Mouse (Mus musculus): ENCODE results near the gene Cacna2d1. TPM values are rescaled to one million over a fixed set of nuclear protein-coding genes. Genes with fewer than 3 reads are reported as not detected.

Cacna2d1 gene
- polyA plus RNA-seq, 1 experiment from 2014 or later, result 29.8 TPM

GRCm38 (mm10) chr5:15942051-15942450, 7.6 kb downstream of the Cacna2d1 start:
- Histone ChIP-seq H3K4me2 (no peak overlapping the region), H3K9ac (no peak overlapping the region), H3K36me3 (no peaks in the 10 kb centered on the region), H3K4me3 (no peak overlapping the region), H3K27me3 (peaks cover 12% of the 10 kb centered on the region), H3K4me1 (replicated peaks) (0 out of 2 replicates have a peak, but pooled peaks cover 3% of the 10 kb centered on the region), H3K27ac (replicated peaks) (no peak overlapping the region), H3K9me3 (no peaks in the 10 kb centered on the region)
- 77% methylated on average over 4 of the region's 4 CpGs for WGBS
- no peak for ATAC-seq (ENCODE audit: low FRiP score, low read depth)

GRCm38 (mm10) chr5:15948290-15949037, 14.0 kb downstream of the Cacna2d1 start:
- Histone ChIP-seq H3K4me1 (replicated peaks) (no peaks in the 10 kb centered on the region), H3K27me3 (0 out of 2 replicates have a peak, but pooled peaks cover under 1% of the 10 kb centered on the region), H3K27ac (replicated peaks) (no peak overlapping the region), H3K4me2 (no peak overlapping the region), H3K9me3 (no peaks in the 10 kb centered on the region), H3K9ac (no peak overlapping the region), H3K36me3 (no peaks in the 10 kb centered on the region), H3K4me3 (no peak overlapping the region)
- 58% methylated on average over 6 of the region's 6 CpGs for WGBS
- ATAC-seq (ENCODE audit: low FRiP score, low read depth), result no peak

GRCm38 (mm10) chr5:15959760-15960159, 25.3 kb downstream of the Cacna2d1 start:
- no peak for ATAC-seq (ENCODE audit: low FRiP score, low read depth)
- 95% methylated on average over 1 of the region's 1 CpGs for WGBS
- H3K4me3 ChIP-seq, result no peak overlapping the region

GRCm38 (mm10) chr5:15961866-15962265, 27.4 kb downstream of the Cacna2d1 start:
- Histone ChIP-seq H3K4me2 (no peak overlapping the region), H3K9ac (no peak overlapping the region), H3K27me3 (no peaks in the 10 kb centered on the region), H3K9me3 (no peaks in the 10 kb centered on the region), H3K4me1 (replicated peaks) (no peaks in the 10 kb centered on the region), H3K36me3 (no peaks in the 10 kb centered on the region), H3K27ac (replicated peaks) (no peak overlapping the region), H3K4me3 (no peak overlapping the region)
- ATAC-seq (ENCODE audit: low FRiP score, low read depth), result no peak
- 66% methylated on average over 2 of the region's 2 CpGs for WGBS

More at GRCm38 (mm10) chr5:15959760-15960159, 25.3 kb downstream of the Cacna2d1 start:
- Histone ChIP-seq H3K4me1 (replicated peaks) (no peaks in the 10 kb centered on the region), H3K27ac (replicated peaks) (no peak overlapping the region), H3K9me3 (no peaks in the 10 kb centered on the region), H3K4me2 (no peak overlapping the region), H3K27me3 (no peaks in the 10 kb centered on the region), H3K9ac (no peak overlapping the region), H3K36me3 (no peaks in the 10 kb centered on the region)

- H3K4me2 ChIP-seq, result no peak overlapping the region
- no peak overlapping the region for H3K9ac ChIP-seq
- ATAC-seq (ENCODE audit: low FRiP score, low read depth), result no peak
- 0 out of 2 replicates have a peak, but pooled peaks cover 5% of the 10 kb centered on the region for H3K27me3 ChIP-seq
- H3K36me3 ChIP-seq, result no peaks in the 10 kb centered on the region
- H3K9me3 ChIP-seq, result no peaks in the 10 kb centered on the region
- H3K4me1 ChIP-seq (replicated peaks), result no peaks in the 10 kb centered on the region
- H3K27ac ChIP-seq (replicated peaks), result no peak overlapping the region
- no peak overlapping the region for H3K4me3 ChIP-seq
These were observed 32.4 kb downstream of the Cacna2d1 start for GRCm38 (mm10) chr5:15966888-15967287.

- Histone ChIP-seq H3K27ac (replicated peaks) (no peak overlapping the region), H3K36me3 (no peaks in the 10 kb centered on the region), H3K4me3 (no peak overlapping the region), H3K4me2 (no peak overlapping the region), H3K9me3 (no peaks in the 10 kb centered on the region), H3K9ac (no peak overlapping the region), H3K4me1 (replicated peaks) (no peaks in the 10 kb centered on the region), H3K27me3 (peaks cover 21% of the 10 kb centered on the region)
- ATAC-seq (ENCODE audit: low FRiP score, low read depth), result no peak
- 76% methylated on average over 4 of the region's 4 CpGs for WGBS
These were observed 37.3 kb downstream of the Cacna2d1 start for GRCm38 (mm10) chr5:15971821-15972220.

- Histone ChIP-seq H3K4me1 (replicated peaks) (no peaks in the 10 kb centered on the region), H3K36me3 (no peaks in the 10 kb centered on the region), H3K4me2 (no peak overlapping the region), H3K4me3 (no peak overlapping the region), H3K9ac (no peak overlapping the region), H3K27me3 (peaks cover 25% of the 10 kb centered on the region), H3K27ac (replicated peaks) (no peak overlapping the region), H3K9me3 (no peaks in the 10 kb centered on the region)
- 78% methylated on average over 1 of the region's 1 CpGs for WGBS
- no peak for ATAC-seq (ENCODE audit: low FRiP score, low read depth)
These were observed 37.9 kb downstream of the Cacna2d1 start for GRCm38 (mm10) chr5:15972351-15972750.

GRCm38 (mm10) chr5:15974652-15975051, 40.2 kb downstream of the Cacna2d1 start:
- ATAC-seq (ENCODE audit: low FRiP score, low read depth), result no peak
- no peaks in the 10 kb centered on the region for H3K36me3 ChIP-seq
- H3K9ac ChIP-seq, result no peak overlapping the region
- H3K4me1 ChIP-seq (replicated peaks), result no peaks in the 10 kb centered on the region
- H3K4me2 ChIP-seq, result no peak overlapping the region
- H3K4me3 ChIP-seq, result no peak overlapping the region
- H3K9me3 ChIP-seq, result no peaks in the 10 kb centered on the region
- no peak overlapping the region for H3K27ac ChIP-seq (replicated peaks)
- H3K27me3 ChIP-seq, result peaks cover 37% of the 10 kb centered on the region

GRCm38 (mm10) chr5:15979225-15979624, 44.7 kb downstream of the Cacna2d1 start:
- Histone ChIP-seq H3K4me1 (replicated peaks) (0 out of 2 replicates have a peak, but pooled peaks cover 2% of the 10 kb centered on the region), H3K4me3 (no peak overlapping the region), H3K9ac (no peak overlapping the region), H3K36me3 (no peaks in the 10 kb centered on the region), H3K27me3 (peaks cover 50% of the 10 kb centered on the region), H3K4me2 (no peak overlapping the region), H3K27ac (replicated peaks) (no peak overlapping the region), H3K9me3 (no peaks in the 10 kb centered on the region)
- 80% methylated on average over 2 of the region's 2 CpGs for WGBS
- ATAC-seq (ENCODE audit: low FRiP score, low read depth), result no peak

GRCm38 (mm10) chr5:15982573-15982972, 48.1 kb downstream of the Cacna2d1 start:
- 30% methylated on average over 4 of the region's 4 CpGs for WGBS
- H3K9me3 ChIP-seq, result no peaks in the 10 kb centered on the region
- H3K9ac ChIP-seq, result no peak overlapping the region
- 0 out of 2 replicates have a peak, but pooled peaks cover 2% of the 10 kb centered on the region for H3K4me1 ChIP-seq (replicated peaks)
- H3K36me3 ChIP-seq, result no peaks in the 10 kb centered on the region
- peaks cover 45% of the 10 kb centered on the region for H3K27me3 ChIP-seq
- no peak overlapping the region for H3K4me2 ChIP-seq
- no peak overlapping the region for H3K4me3 ChIP-seq
- no peak overlapping the region for H3K27ac ChIP-seq (replicated peaks)
- no peak for ATAC-seq (ENCODE audit: low FRiP score, low read depth)

GRCm38 (mm10) chr5:15983354-15983753, 48.9 kb downstream of the Cacna2d1 start:
- WGBS, result 21% methylated on average over 5 of the region's 5 CpGs
- H3K36me3 ChIP-seq, result no peaks in the 10 kb centered on the region
- H3K27me3 ChIP-seq, result peaks cover 42% of the 10 kb centered on the region
- H3K4me3 ChIP-seq, result no peak overlapping the region
- H3K9me3 ChIP-seq, result no peaks in the 10 kb centered on the region
- H3K4me1 ChIP-seq (replicated peaks), result 0 out of 2 replicates have a peak, but pooled peaks cover 2% of the 10 kb centered on the region
- no peak for ATAC-seq (ENCODE audit: low FRiP score, low read depth)
- H3K27ac ChIP-seq (replicated peaks), result no peak overlapping the region
- H3K4me2 ChIP-seq, result no peak overlapping the region
- H3K9ac ChIP-seq, result no peak overlapping the region

GRCm38 (mm10) chr5:15985228-15985858, 50.9 kb downstream of the Cacna2d1 start:
- H3K36me3 ChIP-seq, result no peaks in the 10 kb centered on the region
- H3K27ac ChIP-seq (replicated peaks), result no peak overlapping the region
- no peak for ATAC-seq (ENCODE audit: low FRiP score, low read depth)
- H3K4me1 ChIP-seq (replicated peaks), result 0 out of 2 replicates have a peak, but pooled peaks cover 2% of the 10 kb centered on the region
- no peak overlapping the region for H3K9ac ChIP-seq
- WGBS, result 33% methylated on average over 7 of the region's 7 CpGs
- H3K9me3 ChIP-seq, result no peaks in the 10 kb centered on the region
- H3K4me3 ChIP-seq, result no peak overlapping the region
- no peak overlapping the region for H3K4me2 ChIP-seq
- H3K27me3 ChIP-seq, result peaks cover 35% of the 10 kb centered on the region

Measured in hindbrain, embryonic 15.5 days (tissue).